Mouse (Mus musculus) forebrain, postnatal 0 days (tissue): ENCODE results near the gene Mrln. TPM values are rescaled to one million over a fixed set of nuclear protein-coding genes. Genes with fewer than 3 reads are reported as not detected.

Experiments used
- ATAC-seq: fragments of 200-750 bp; cut with Nextera tagmentation; 2 replicates; pipeline ENCODE4 v1.8.0; 2017; ENCODE audit warnings: mild to moderate bottlenecking, moderate library complexity
- DNase-seq: peaks from one replicate; pipeline ENCODE4 v3.0.0-alpha.2; 2015
- H3K27ac ChIP-seq: fragments of 300-500 bp; sonication (generic); 2 replicates; pipeline ENCODE4 v1.5.1; 2014; ENCODE audit warnings: low read depth, mild to moderate bottlenecking, antibody characterized with exemption, low read length, moderate library complexity, mixed read lengths
- H3K27me3 ChIP-seq: fragments of 300-500 bp; sonication (generic); 2 replicates; pipeline ENCODE4 v1.6.1; 2014; ENCODE audit warnings: mild to moderate bottlenecking, low read length, mixed read lengths; ENCODE audit not compliant: insufficient read depth
- H3K36me3 ChIP-seq: fragments of 300-500 bp; sonication (generic); 2 replicates; pipeline ENCODE4 v1.6.1; 2014; ENCODE audit warnings: mild to moderate bottlenecking, moderate library complexity; ENCODE audit not compliant: insufficient read depth
- H3K4me1 ChIP-seq: fragments of 300-500 bp; sonication (generic); 2 replicates; pipeline ENCODE4 v1.6.1; 2014; ENCODE audit warnings: antibody characterized with exemption; ENCODE audit not compliant: insufficient read depth
- H3K4me2 ChIP-seq: fragments of 300-500 bp; sonication (generic); 2 replicates; pipeline ENCODE4 v1.6.1; 2014; ENCODE audit warnings: low read depth, mild to moderate bottlenecking, moderate library complexity
- H3K4me3 ChIP-seq: fragments of 300-500 bp; sonication (generic); 2 replicates; pipeline ENCODE4 v1.5.1; 2014; ENCODE audit warnings: low read depth, low read length, mixed read lengths
- H3K9ac ChIP-seq: fragments of 300-500 bp; sonication (generic); 2 replicates; pipeline ENCODE4 v1.6.1; 2014; ENCODE audit warnings: mild to moderate bottlenecking
- H3K9me3 ChIP-seq: fragments of 300-500 bp; sonication (generic); 2 replicates; pipeline ENCODE4 v1.6.1; 2016; ENCODE audit warnings: low read length
- CTCF ChIP-seq: sonication (generic); IDR thresholded peaks from 2 replicates; pipeline ENCODE4 v1.5.1; 2016; ENCODE audit warnings: antibody characterized with exemption, control low read depth, low read depth
- WGBS: fragments of 180-500 bp; shearing (Covaris S2); extraction: QIAGEN DNeasy Blood & Tissue Kit; methylation state at CpG from one replicate; pipeline ENCODE4 v1.1.7; 2014; 5-methylcytosine and 5-hydroxymethylcytosine counted together
- polyA plus RNA-seq: library from polyadenylated mRNA; unstranded; fragments of >200 nt; fragmentation: Nextera tagmentation; extraction: Ambion mirVana; gene quantifications from 2 replicates; pipeline ENCODE4 v1.2.1, GENCODE M21; 2015
- total RNA-seq: library from RNA; depleted of rRNA; stranded (reverse); fragments of >200 nt; gene quantifications from 2 replicates; pipeline ENCODE4 v1.2.3, GENCODE M21; 2014

Mrln gene
- total and polyA plus RNA-seq, 2 experiments from 2014 or later, result 1.00 to 2.7 TPM

GRCm38 (mm10) chr10:70165877-70166276, 38.6 kb upstream of the Mrln start:
- DNase-seq (no peak), ATAC-seq (no peak)
- 73% methylated on average over 6 of the region's 6 CpGs for WGBS
- H3K27me3 ChIP-seq, result no peaks in the 10 kb centered on the region
- peak; percentile 26 for TF ChIP-seq CTCF
- no peak overlapping the region for H3K4me3 ChIP-seq
- H3K36me3 ChIP-seq, result peaks cover 27% of the 10 kb centered on the region
- H3K4me2 ChIP-seq, result no peak overlapping the region
- no peaks in the 10 kb centered on the region for H3K9me3 ChIP-seq
- H3K9ac ChIP-seq, result no peak overlapping the region
- H3K4me1 ChIP-seq, result no peaks in the 10 kb centered on the region
- H3K27ac ChIP-seq, result no peak overlapping the region

GRCm38 (mm10) chr10:70166427-70166826, 38.0 kb upstream of the Mrln start:
- no peaks in the 10 kb centered on the region for H3K27me3 ChIP-seq
- H3K4me1 ChIP-seq, result no peaks in the 10 kb centered on the region
- H3K4me2 ChIP-seq, result no peak overlapping the region
- peaks cover 32% of the 10 kb centered on the region for H3K36me3 ChIP-seq
- 97% methylated on average over 5 of the region's 5 CpGs for WGBS
- DNase-seq (no peak), ATAC-seq (no peak)
- H3K27ac ChIP-seq, result no peak overlapping the region
- no peak for TF ChIP-seq CTCF
- no peaks in the 10 kb centered on the region for H3K9me3 ChIP-seq
- H3K9ac ChIP-seq, result no peak overlapping the region
- no peak overlapping the region for H3K4me3 ChIP-seq

GRCm38 (mm10) chr10:70167625-70168024, 36.8 kb upstream of the Mrln start:
- Histone ChIP-seq H3K4me2 (no peak overlapping the region), H3K27me3 (no peaks in the 10 kb centered on the region), H3K9ac (no peak overlapping the region), H3K4me1 (no peaks in the 10 kb centered on the region), H3K27ac (no peak overlapping the region), H3K9me3 (no peaks in the 10 kb centered on the region), H3K36me3 (peaks cover 35% of the 10 kb centered on the region), H3K4me3 (no peak overlapping the region)
- no peak for TF ChIP-seq CTCF
- DNase-seq (no peak), ATAC-seq (no peak)
- 74% methylated on average over 11 of the region's 11 CpGs for WGBS

- Histone ChIP-seq H3K4me3 (no peak overlapping the region), H3K36me3 (peaks cover 35% of the 10 kb centered on the region), H3K4me2 (no peak overlapping the region), H3K9ac (0 out of 2 replicates have a peak overlapping the region, but pooled peaks have one; percentile 22), H3K9me3 (no peaks in the 10 kb centered on the region), H3K27ac (0 out of 2 replicates have a peak overlapping the region, but pooled peaks have one; percentile 4), H3K27me3 (no peaks in the 10 kb centered on the region), H3K4me1 (no peaks in the 10 kb centered on the region)
- no peak for ATAC-seq
- TF ChIP-seq CTCF, result no peak
- WGBS, result 92% methylated on average over 13 of the region's 13 CpGs
- no peak for DNase-seq
Measured at GRCm38 (mm10) chr10:70168396-70168795, 36.1 kb upstream of the Mrln start.

GRCm38 (mm10) chr10:70169044-70169443, 35.4 kb upstream of the Mrln start:
- peak; percentile 59 for ATAC-seq
- Histone ChIP-seq H3K27ac (no peak overlapping the region), H3K27me3 (no peaks in the 10 kb centered on the region), H3K9ac (0 out of 2 replicates have a peak overlapping the region, but pooled peaks have one; percentile 22), H3K4me1 (no peaks in the 10 kb centered on the region), H3K9me3 (no peaks in the 10 kb centered on the region), H3K4me3 (no peak overlapping the region), H3K4me2 (no peak overlapping the region), H3K36me3 (peaks cover 35% of the 10 kb centered on the region)
- DNase-seq, result peak; percentile 40
- no peak for TF ChIP-seq CTCF
- 75% methylated on average over 18 of the region's 18 CpGs for WGBS

GRCm38 (mm10) chr10:70173314-70173713, 31.1 kb upstream of the Mrln start:
- Histone ChIP-seq H3K4me1 (no peaks in the 10 kb centered on the region), H3K27ac (no peak overlapping the region), H3K4me3 (no peak overlapping the region), H3K36me3 (peaks cover 45% of the 10 kb centered on the region), H3K27me3 (no peaks in the 10 kb centered on the region), H3K4me2 (no peak overlapping the region), H3K9ac (no peak overlapping the region), H3K9me3 (no peaks in the 10 kb centered on the region)
- no peak for ATAC-seq
- 65% methylated on average over 3 of the region's 3 CpGs for WGBS
- peak; percentile 46 for DNase-seq
- peak; percentile 72 for TF ChIP-seq CTCF

- no peak overlapping the region for H3K4me3 ChIP-seq
- no peaks in the 10 kb centered on the region for H3K4me1 ChIP-seq
- no peaks in the 10 kb centered on the region for H3K27me3 ChIP-seq
- H3K4me2 ChIP-seq, result no peak overlapping the region
- H3K9me3 ChIP-seq, result no peaks in the 10 kb centered on the region
- H3K9ac ChIP-seq, result no peak overlapping the region
- 83% methylated on average over 16 of the region's 16 CpGs for WGBS
- no peak overlapping the region for H3K27ac ChIP-seq
- DNase-seq (no peak), ATAC-seq (no peak)
- no peak for TF ChIP-seq CTCF
- peaks cover 33% of the 10 kb centered on the region for H3K36me3 ChIP-seq
Measured at GRCm38 (mm10) chr10:70174494-70175190, 29.8 kb upstream of the Mrln start.
